Mouse (Mus musculus): Measurements from ENCODE around the gene Vmn2r93. TPM values are rescaled to one million over a fixed set of nuclear protein-coding genes. Genes with fewer than 3 reads are reported as not detected.

The Vmn2r93 gene
- polyA plus RNA-seq (2017; shearing (Covaris generic)), result not detected

DNA sequence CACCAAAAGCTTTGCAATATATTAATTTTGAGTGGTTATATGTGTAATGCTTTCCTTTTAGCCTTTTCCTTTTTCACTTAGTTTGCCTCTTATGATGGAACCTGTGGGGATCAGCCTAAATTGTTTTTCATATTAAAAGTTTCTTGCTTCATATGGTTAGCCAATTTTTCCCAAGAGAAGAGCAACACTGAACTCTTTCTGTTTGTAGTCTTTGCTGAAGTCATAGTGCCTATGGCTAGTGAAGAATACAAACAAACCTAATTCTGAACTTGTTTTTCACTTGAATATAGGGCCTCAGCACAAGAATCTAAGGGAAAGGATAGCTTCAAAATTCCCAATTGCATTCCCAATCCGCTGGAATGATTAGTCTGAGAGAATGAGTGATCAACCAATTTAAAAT, at the start of gene Vmn2r93:
Gene Vmn2r93 (plus strand): TSS at position 301 of the 400 bp plus-strand sequence.

DNA sequence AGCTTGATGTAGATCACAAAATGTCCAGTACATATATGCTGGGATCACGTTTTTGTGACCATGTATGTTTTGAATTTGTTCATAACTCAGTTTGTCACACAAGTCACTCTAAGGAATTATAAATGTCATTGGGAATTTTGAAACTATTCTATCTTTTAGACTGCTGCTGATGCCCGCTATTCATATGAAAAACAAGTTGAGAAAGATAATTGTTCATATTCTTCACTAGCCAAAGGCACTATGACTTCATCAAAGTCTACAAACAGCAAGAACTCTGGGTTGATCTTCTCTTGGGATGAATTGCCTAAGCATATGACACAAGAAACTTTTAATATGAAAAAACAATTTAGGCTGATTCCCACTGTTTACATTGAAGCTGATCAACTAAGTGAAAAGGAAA, 20.2 kb upstream of the Vmn2r93 start, which contains the start of gene Vmn2r94:
Gene Vmn2r94 (minus strand): TSS at position 101 of the 400 bp plus-strand sequence.

Other genes starting within 250 kb of the Vmn2r93 start
- gene Vmn2r124, start 248.7 kb upstream of the Vmn2r93 start, polyA plus RNA-seq (2017; shearing (Covaris generic)), result 0.02 TPM
- not detected for gene Vmn2r91, start 213.1 kb upstream of the Vmn2r93 start, polyA plus RNA-seq (2017; shearing (Covaris generic))
- gene Vmn2r92, start 146.2 kb upstream of the Vmn2r93 start, polyA plus RNA-seq (2017; shearing (Covaris generic)), result 0.10 TPM
- not detected for gene Vmn2r94, start 20.3 kb upstream of the Vmn2r93 start, polyA plus RNA-seq (2017; shearing (Covaris generic))
- 0.01 TPM for gene Vmn2r95, start 126.0 kb downstream of the Vmn2r93 start, polyA plus RNA-seq (2017; shearing (Covaris generic))